Mouse (Mus musculus) left cerebral cortex, postnatal 4 days (tissue): ENCODE results near the gene Zfp513. TPM values are rescaled to one million over a fixed set of nuclear protein-coding genes. Genes with fewer than 3 reads are reported as not detected.
"Not testable (repeated sequence)": the region's sequence is repeated elsewhere in the genome, so short reads cannot be mapped to it uniquely, and the experiment has no call there.

Experiments used
- DNase-seq: peaks from one replicate; pipeline ENCODE4 v3.0.0-alpha.2; 2022
- intact Hi-C: fragments of 180-260 bp; cut with DNase I; formaldehyde crosslinking; loops from one replicate; pipeline ENCODE4 v1.15.1; 2025
- total RNA-seq, 2 experiments: library from RNA; stranded (reverse); gene quantifications; 2 replicates each; pipeline ENCODE4 v1.2.3; 2021

Zfp513 gene
- 10 to 100 TPM; 27.6 to 30.1 TPM for total RNA-seq

- peak; percentile 95 for DNase-seq
- intact Hi-C loops: no loop called here
These were observed at the start of gene Zfp513 for GRCm38 (mm10) chr5:31201742-31202590. Gene Zfp513, minus strand, starts transcription at chr5:31202303.

GRCm38 (mm10) chr5:31251541-31252101 lies 49.5 kb upstream of the Zfp513 start, which contains the start of gene Krtcap3:
Gene Krtcap3, plus strand, starts transcription at chr5:31251691.
- intact Hi-C loops: no loop called here
- peak; percentile 34 for DNase-seq

DNA sequence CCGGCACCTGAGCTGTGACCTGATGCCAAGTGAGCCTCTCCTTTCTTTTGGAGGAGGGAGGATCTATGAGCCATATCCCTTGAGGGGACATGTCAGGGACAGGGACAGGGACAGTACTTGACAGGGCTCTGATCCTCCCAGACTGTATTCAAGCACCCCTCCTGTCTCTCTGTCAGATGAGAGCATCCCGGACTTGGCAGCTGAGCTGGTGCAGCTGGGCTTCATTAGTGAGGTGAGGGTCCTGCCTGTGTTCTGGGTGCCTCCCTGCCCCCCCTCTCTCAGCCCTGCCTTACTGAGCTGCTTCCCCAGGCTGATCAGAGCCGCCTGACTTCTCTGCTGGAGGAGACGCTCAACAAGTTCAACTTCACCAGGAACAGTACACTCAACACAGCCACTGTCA lies 48.6 kb upstream of the Zfp513 start:
- DNase-seq: no peak
- intact Hi-C loops: no loop called here

DNA sequence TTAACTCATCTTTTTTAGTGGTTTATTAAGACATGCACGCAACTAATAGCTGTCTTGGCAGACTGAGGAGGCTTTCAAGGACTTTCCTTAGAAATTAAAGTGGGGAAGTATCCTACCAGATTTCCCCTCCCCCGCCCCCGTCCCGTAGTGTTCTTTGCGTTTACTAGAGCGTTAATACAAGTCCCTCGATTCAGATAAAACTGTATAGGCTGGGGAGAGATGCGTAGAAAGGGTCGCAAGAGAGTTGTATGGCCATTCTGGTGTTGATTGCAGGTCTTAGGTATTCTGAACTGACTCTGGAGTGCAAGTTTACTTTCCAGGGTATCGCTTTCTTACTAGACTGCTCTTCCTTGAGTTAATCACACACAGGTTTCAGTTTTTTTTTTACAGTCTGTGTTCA lies 40.1 kb upstream of the Zfp513 start:
- intact Hi-C loops: no loop called here

GRCm38 (mm10) chr5:31241522-31242034 lies 39.5 kb upstream of the Zfp513 start:
- no peak for DNase-seq
- intact Hi-C loops: no loop called here

More for the DNA sequence above, 40.1 kb upstream of the Zfp513 start:
- no peak for DNase-seq

- intact Hi-C loops: no loop called here
- DNase-seq: peak; percentile 98
These were observed 38.8 kb upstream of the Zfp513 start, which contains the start of the genes Nrbp1 and Gm9970 for GRCm38 (mm10) chr5:31240637-31241521. Gene Nrbp1, plus strand, starts transcription at chr5:31240864. Gene Gm9970, minus strand, starts transcription at chr5:31241232.

- intact Hi-C loops: no loop called here
- no peak for DNase-seq
These were observed 24.5 kb upstream of the Zfp513 start for GRCm38 (mm10) chr5:31226641-31227040.

DNA sequence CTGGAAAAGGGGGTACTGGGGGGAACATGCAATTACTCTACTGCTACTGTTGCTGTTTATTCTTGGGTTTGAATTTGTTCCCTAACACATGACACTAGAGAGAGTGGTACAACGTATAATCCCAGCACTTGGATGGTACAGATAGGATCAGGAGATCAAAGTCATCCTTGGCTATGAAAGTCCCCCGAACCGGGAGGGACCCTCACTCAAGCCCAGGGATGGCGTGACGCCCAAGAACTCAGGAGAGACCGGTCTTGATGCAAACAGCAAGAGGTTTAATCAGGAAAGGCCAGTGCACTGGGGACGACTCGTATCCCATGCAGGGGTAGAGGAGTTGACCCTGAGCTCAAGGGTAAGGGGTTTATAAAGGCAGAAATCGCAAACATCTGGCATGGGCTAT lies 20.6 kb upstream of the Zfp513 start:
- no peak for DNase-seq
- intact Hi-C loops: no loop called here

DNA sequence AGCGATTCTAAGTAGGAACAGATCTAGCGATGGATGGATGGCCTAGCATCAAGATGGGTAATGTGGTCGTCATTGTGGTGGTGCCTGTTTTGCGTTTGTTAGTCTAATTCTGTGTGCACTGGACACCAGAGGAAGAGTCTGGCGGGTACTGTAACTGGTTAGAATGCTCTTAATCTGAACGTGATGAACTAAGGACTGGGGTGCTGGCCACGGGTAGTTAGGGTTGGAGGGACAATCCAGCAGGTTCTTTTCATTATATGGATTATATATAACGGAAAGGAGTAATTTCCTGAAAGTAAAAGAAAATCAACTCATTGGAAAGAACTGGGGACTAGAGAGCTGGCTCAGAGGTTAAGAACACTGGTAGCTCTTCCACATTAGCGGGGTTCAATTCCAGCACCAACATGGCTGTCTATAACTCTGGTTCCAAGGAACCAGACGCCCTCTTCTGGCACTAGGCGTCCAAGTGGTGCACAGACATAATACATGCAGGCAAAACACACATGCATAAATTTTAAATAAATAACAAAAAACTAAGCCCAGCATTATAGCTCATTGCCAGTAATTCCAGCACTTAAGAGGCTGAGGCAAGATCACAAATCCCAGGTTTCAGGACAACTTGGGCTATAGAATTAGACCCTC lies 19.3 kb upstream of the Zfp513 start:
- intact Hi-C loops: no loop called here
- peak; percentile 55 for DNase-seq

- intact Hi-C loops: no loop called here
- peak; percentile 99 for DNase-seq
These were observed 18.6 kb upstream of the Zfp513 start, which contains the start of gene Ppm1g for GRCm38 (mm10) chr5:31220448-31221303. Gene Ppm1g, minus strand, starts transcription at chr5:31220687.

- peak; percentile 61 for DNase-seq
- intact Hi-C loops: no loop called here
These were observed 17.9 kb upstream of the Zfp513 start for GRCm38 (mm10) chr5:31219911-31220447.

GRCm38 (mm10) chr5:31219474-31219873 lies 17.4 kb upstream of the Zfp513 start:
- intact Hi-C loops: no loop called here
- DNase-seq: no peak

DNA sequence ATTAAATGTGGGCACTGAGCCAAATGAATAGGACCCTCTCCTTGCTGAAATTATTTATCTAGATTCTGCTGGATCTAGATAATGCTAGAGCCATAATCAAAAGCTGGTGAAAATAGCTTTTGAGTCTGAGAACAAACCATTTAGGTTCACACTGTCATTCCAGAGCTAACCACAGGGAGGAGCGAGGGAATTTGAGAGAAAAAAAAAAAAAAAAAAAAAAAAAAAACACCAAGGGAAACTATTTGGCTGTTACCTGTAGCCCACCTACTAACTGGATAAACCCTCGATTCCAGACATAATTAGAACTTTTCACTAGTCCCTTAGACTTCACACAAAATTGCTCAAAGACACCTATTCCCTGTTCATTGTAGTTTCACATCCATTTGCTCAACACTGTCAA lies 17.0 kb upstream of the Zfp513 start:
- intact Hi-C loops: no loop called here
- DNase-seq: no peak

- intact Hi-C loops: no loop called here
- DNase-seq: no peak
These were observed 16.2 kb upstream of the Zfp513 start for GRCm38 (mm10) chr5:31218294-31218693.

DNA sequence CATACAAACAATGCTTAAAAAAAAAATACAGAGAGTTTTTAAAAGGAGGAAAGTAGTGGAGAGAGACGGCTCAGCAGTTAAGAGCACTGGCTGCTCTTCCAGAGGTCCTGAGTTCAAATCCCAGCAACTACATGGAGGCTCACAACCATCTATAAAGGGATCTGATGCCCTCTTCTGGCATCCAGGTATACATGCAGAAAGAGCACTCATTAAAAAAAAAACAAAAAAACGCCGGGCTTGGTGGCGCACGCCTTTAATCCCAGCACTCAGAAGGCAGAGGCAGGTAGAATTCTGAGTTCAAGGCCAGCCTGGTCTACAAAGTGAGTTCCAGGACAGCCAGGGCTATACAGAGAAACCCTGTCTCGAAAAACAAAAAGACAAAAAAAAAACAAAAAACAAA lies 14.5 kb upstream of the Zfp513 start:
- intact Hi-C loops, DNase-seq: not testable (repeated sequence)

DNA sequence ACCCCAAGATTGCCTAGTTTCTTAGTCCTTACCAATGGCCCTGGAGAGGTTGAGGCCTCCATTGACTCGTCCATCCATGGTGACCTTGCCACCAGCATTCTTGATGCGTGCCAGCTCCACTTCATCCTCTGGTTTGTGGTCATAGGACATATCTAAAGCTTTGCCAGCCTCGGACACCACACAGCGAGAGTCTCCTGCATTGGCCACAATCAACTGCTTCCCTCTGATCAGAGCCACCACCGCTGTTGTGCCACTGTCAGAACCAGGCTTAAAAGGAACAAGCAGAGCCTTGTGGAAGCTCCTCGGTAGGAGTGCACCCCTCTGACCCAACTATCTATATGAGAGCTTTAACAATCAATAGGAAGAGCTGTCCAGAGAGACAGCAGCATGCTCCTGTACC lies 2.3 kb upstream of the Zfp513 start:
- no peak for DNase-seq
- intact Hi-C loops: no loop called here

DNA sequence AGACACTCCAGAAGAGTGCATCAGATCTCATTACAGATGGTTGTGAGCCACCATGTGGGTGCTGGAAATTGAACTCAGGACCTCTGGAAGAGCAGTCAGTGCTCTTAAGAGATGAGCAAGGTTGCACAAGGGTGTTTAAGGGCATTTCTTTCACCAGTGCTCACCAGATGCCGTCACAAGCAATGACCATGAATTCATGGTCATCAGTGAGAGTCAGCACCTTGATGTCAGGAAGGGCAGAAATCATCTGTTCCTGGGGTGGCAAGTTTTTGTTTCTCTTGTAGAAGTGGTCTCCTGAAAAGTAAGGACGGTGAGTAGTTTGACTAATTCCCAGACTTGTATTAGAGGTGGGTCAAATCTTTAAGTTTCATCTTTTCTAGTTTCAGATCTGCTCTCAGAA lies 1.8 kb upstream of the Zfp513 start:
- intact Hi-C loops: no loop called here

GRCm38 (mm10) chr5:31202933-31203332 lies 830 bp upstream of the Zfp513 start:
- DNase-seq: no peak
- intact Hi-C loops: no loop called here

More for the DNA sequence above, 1.8 kb upstream of the Zfp513 start:
- DNase-seq: no peak
